In genomic region chr10:83805201-83805718, GRCm38 (mm10) we compare ENCODE assay signal across 8 mouse cellular contexts.
A peak's percentile ranks its signal among the peaks of the same experiment; 100 is the strongest.
DNase-seq lines count a peak whose midpoint lies in the region; ATAC-seq and TF ChIP-seq lines count a peak whose summit lies in the region.

No protein-coding gene starts in this region.

- no peak overlapping the region for H3K27ac ChIP-seq in intestine, embryonic 15.5 days
- no peak overlapping the region; the same call in 1 of the 2 replicates for H3K27ac ChIP-seq in liver, postnatal 0 days (ENCODE audit: low read depth)
- H3K27ac ChIP-seq in neural tube, embryonic 15.5 days (replicated peaks): peak overlapping the region; percentile 54
- no peak overlapping the region for H3K27ac ChIP-seq in left cerebral cortex, adult 2 months

- ATAC-seq in intestine, embryonic 15.5 days: peak; percentile 28; the same call in 1 of the 2 replicates
- ATAC-seq in liver, postnatal 0 days: peak; percentile 36; the same call in 1 of the 2 replicates
- no peak; the same call in 1 of the 2 replicates for ATAC-seq in neural tube, embryonic 15.5 days (ENCODE audit: low FRiP score)

- peaks cover 10% of the 10 kb centered on the region; the same call in 1 of the 2 replicates for H3K4me1 ChIP-seq in intestine, embryonic 15.5 days (replicated peaks)
- no peaks in the 10 kb centered on the region for H3K4me1 ChIP-seq in liver, postnatal 0 days (ENCODE audit: insufficient read depth)
- H3K4me1 ChIP-seq in neural tube, embryonic 15.5 days: peaks cover 14% of the 10 kb centered on the region

- H3K27me3 ChIP-seq in intestine, embryonic 15.5 days (replicated peaks): no peaks in the 10 kb centered on the region
- no peaks in the 10 kb centered on the region for H3K27me3 ChIP-seq in liver, postnatal 0 days (ENCODE audit: insufficient read depth, low read length)
- no peaks in the 10 kb centered on the region for H3K27me3 ChIP-seq in neural tube, embryonic 15.5 days (replicated peaks)

- H3K4me2 ChIP-seq in intestine, embryonic 15.5 days (replicated peaks): no peak overlapping the region
- no peak overlapping the region for H3K4me2 ChIP-seq in liver, postnatal 0 days (ENCODE audit: low read depth, low read length)
- peak overlapping the region; percentile 19; the same call in 1 of the 2 replicates for H3K4me2 ChIP-seq in neural tube, embryonic 15.5 days

- peak; percentile 37 for DNase-seq in adrenal gland, postnatal 10 days
- no peak for DNase-seq in adrenal gland, adult 18-20 months (ENCODE audit: low spot score in 2 of 2)
- peak; percentile 98 for DNase-seq in heart, adult 11 months
- peak; percentile 20 for DNase-seq in liver, postnatal 0 days
- DNase-seq in thymus, postnatal 10 days (ENCODE audit: low spot score in 2 of 2): no peak
- no peak for DNase-seq in left cerebral cortex, adult 2 months (ENCODE audit: extremely low spot score in 1 of 2, low spot score in 2 of 2)

- H3K9ac ChIP-seq in intestine, embryonic 15.5 days: no peak overlapping the region
- H3K9ac ChIP-seq in liver, postnatal 0 days (replicated peaks): no peak overlapping the region
- no peak overlapping the region for H3K9ac ChIP-seq in neural tube, embryonic 15.5 days (replicated peaks)

- H3K36me3 ChIP-seq in intestine, embryonic 15.5 days: no peaks in the 10 kb centered on the region
- no peaks in the 10 kb centered on the region for H3K36me3 ChIP-seq in liver, postnatal 0 days (replicated peaks; ENCODE audit: insufficient read depth, low read length)
- no peaks in the 10 kb centered on the region for H3K36me3 ChIP-seq in neural tube, embryonic 15.5 days

- peak; percentile 29; the same call in 1 of the 2 replicates for TF ChIP-seq EP300 in liver, postnatal 0 days (IDR thresholded peaks at IDR 0.05; ENCODE audit: low read depth)

- no peak for TF ChIP-seq CTCF in liver, postnatal 0 days (IDR thresholded peaks at IDR 0.05; ENCODE audit: low read depth)
- TF ChIP-seq CTCF in left cerebral cortex, adult 2 months (IDR thresholded peaks at IDR 0.05): no peak

- H3K4me3 ChIP-seq in intestine, embryonic 15.5 days (replicated peaks): no peak overlapping the region
- H3K4me3 ChIP-seq in liver, postnatal 0 days (ENCODE audit: low read depth, low read length): no peak overlapping the region
- H3K4me3 ChIP-seq in neural tube, embryonic 15.5 days (replicated peaks): no peak overlapping the region
- H3K4me3 ChIP-seq in left cerebral cortex, adult 2 months: no peak overlapping the region

- WGBS in intestine, embryonic 15.5 days: 22% methylated on average over 11 of the region's 11 CpGs
- WGBS in liver, postnatal 0 days (ENCODE audit: insufficient replicate concordance): 22% methylated on average over 11 of the region's 11 CpGs
- WGBS in neural tube, embryonic 15.5 days: 36% methylated on average over 11 of the region's 11 CpGs

- intact Hi-C loops in left cerebral cortex, adult 2 months (cut with DNase I): no loop called here

- no peaks in the 10 kb centered on the region for H3K9me3 ChIP-seq in intestine, embryonic 15.5 days
- H3K9me3 ChIP-seq in liver, postnatal 0 days (ENCODE audit: low read length): no peaks in the 10 kb centered on the region
- no peaks in the 10 kb centered on the region for H3K9me3 ChIP-seq in neural tube, embryonic 15.5 days (replicated peaks)

Comparison
In these comparisons a context has a peak if more than half of its experiments do, and no peak if none do; other contexts are left out.
1. DNase-seq: peak in adrenal gland, postnatal 10 days (single experiment), heart, adult 11 months (single experiment) and liver, postnatal 0 days (single experiment); none in adrenal gland, adult 18-20 months (0 of 2), thymus, postnatal 10 days (0 of 2) and left cerebral cortex, adult 2 months (0 of 2).